Comparison of ENCODE assay signal across 15 mouse cellular contexts in genomic region chr11:69471491-69471890, GRCm38 (mm10). TPM values are rescaled to one million over a fixed set of nuclear protein-coding genes. Genes with fewer than 3 reads are reported as not detected.
DNase-seq lines count a peak whose midpoint lies in the region; ATAC-seq lines count a peak whose summit lies in the region.
"Had no signal": no experiment of that assay in that cellular context is flagged by ENCODE, and none has a peak within 500 bp of the region (broad histone marks: within the 10 kb centered on the region; RNA-seq: fewer than 3 reads in every experiment).

No protein-coding gene starts in this region.

- no peaks in the 10 kb centered on the region for H3K27me3 ChIP-seq in heart, embryonic 11.5 days (ENCODE audit: control insufficient read depth, insufficient read depth, low read length)
- H3K27me3 ChIP-seq in embryonic facial prominence, embryonic 13.5 days: no peaks in the 10 kb centered on the region
- H3K27me3 ChIP-seq: neural tube, embryonic 15.5 days had no signal

- WGBS in heart, embryonic 11.5 days (ENCODE audit: insufficient replicate concordance): 3% methylated on average over 8 of the region's 8 CpGs
- 6% methylated on average over 8 of the region's 8 CpGs for WGBS in embryonic facial prominence, embryonic 13.5 days

- DNase-seq in heart, adult 8-10 months (ENCODE audit: low spot score): no peak
- DNase-seq in 3T3-L1 (ENCODE audit: low read depth, low spot score): peak; percentile 16
- peak; percentile 39 for DNase-seq in ES-CJ7 (ENCODE audit: low read depth, low spot score)
- no peak for DNase-seq in layer of hippocampus, postnatal 25 days (ENCODE audit: extremely low spot score in 1 of 2, low spot score in 1 of 2)
- DNase-seq in spleen, postnatal 36 days (ENCODE audit: low spot score in 2 of 2): no peak
- DNase-seq: cerebellum, adult 9-11 months; heart, postnatal 36 days; kidney, adult 11 months; lung, postnatal 14 days; right cerebral cortex, adult 18-20 months had no signal

- no peak overlapping the region for H3K27ac ChIP-seq in heart, embryonic 11.5 days (ENCODE audit: low read depth, low read length)
- no peak overlapping the region for H3K27ac ChIP-seq in embryonic facial prominence, embryonic 13.5 days
- H3K27ac ChIP-seq: liver, embryonic 12.5 days; neural tube, embryonic 15.5 days had no signal

- H3K9ac ChIP-seq in heart, embryonic 11.5 days (ENCODE audit: low read depth, low read length): no peak overlapping the region
- H3K9ac ChIP-seq in embryonic facial prominence, embryonic 13.5 days: no peak overlapping the region; the same call in 1 of the 2 replicates
- H3K9ac ChIP-seq: liver, embryonic 12.5 days; neural tube, embryonic 15.5 days had no signal

- H3K4me2 ChIP-seq in heart, embryonic 11.5 days: peak overlapping the region; percentile 2; the same call in 1 of the 2 replicates
- H3K4me2 ChIP-seq in embryonic facial prominence, embryonic 13.5 days: 0 out of 2 replicates have a peak overlapping the region, but pooled peaks have one; percentile 14
- H3K4me2 ChIP-seq: liver, embryonic 12.5 days; neural tube, embryonic 15.5 days had no signal

- no peak for ATAC-seq in heart, embryonic 11.5 days (replicated peaks; ENCODE audit: insufficient number of reproducible peaks, low FRiP score, low TSS enrichment)
- no peak for ATAC-seq in embryonic facial prominence, embryonic 13.5 days (ENCODE audit: insufficient number of reproducible peaks, insufficient read depth, low FRiP score, low TSS enrichment, low read depth)
- no peak for ATAC-seq in erythroblast, adult 5-6 weeks (replicated peaks; ENCODE audit: low FRiP score, poor library complexity, severe bottlenecking)
- ATAC-seq: liver, embryonic 12.5 days had no signal

- no peaks in the 10 kb centered on the region for H3K9me3 ChIP-seq in heart, embryonic 11.5 days (replicated peaks; ENCODE audit: control insufficient read depth, low read length)
- H3K9me3 ChIP-seq in embryonic facial prominence, embryonic 13.5 days: no peaks in the 10 kb centered on the region
- H3K9me3 ChIP-seq: liver, embryonic 12.5 days; neural tube, embryonic 15.5 days had no signal

- no peak overlapping the region for H3K4me3 ChIP-seq in heart, embryonic 11.5 days (ENCODE audit: low read depth, low read length)
- H3K4me3 ChIP-seq in embryonic facial prominence, embryonic 13.5 days: no peak overlapping the region
- H3K4me3 ChIP-seq: liver, embryonic 12.5 days; neural tube, embryonic 15.5 days had no signal

- H3K36me3 ChIP-seq in heart, embryonic 11.5 days (ENCODE audit: control insufficient read depth, insufficient read depth, low read length): no peaks in the 10 kb centered on the region
- no peaks in the 10 kb centered on the region for H3K36me3 ChIP-seq in embryonic facial prominence, embryonic 13.5 days
- H3K36me3 ChIP-seq: liver, embryonic 12.5 days; neural tube, embryonic 15.5 days had no signal

- H3K4me1 ChIP-seq in heart, embryonic 11.5 days (ENCODE audit: control insufficient read depth, insufficient read depth, low read length): peaks cover 16% of the 10 kb centered on the region; the same call in 1 of the 2 replicates
- H3K4me1 ChIP-seq in embryonic facial prominence, embryonic 13.5 days: peaks cover 7% of the 10 kb centered on the region
- H3K4me1 ChIP-seq: neural tube, embryonic 15.5 days had no signal

RNA-seq across cellular contexts. Expression of gene Kdm6b, which starts 58.0 kb away (rescaled TPM):
- 21.5 and 25.1 TPM in 2 replicates for polyA plus RNA-seq in heart, embryonic 11.5 days (2014; fragmentation: Nextera tagmentation; extraction: Ambion mirVana)
- total RNA-seq in heart, adult 8-10 months (2022): 10 to 100 TPM; 19.1 to 26.2 (median 22.3) TPM
- 41.3 and 43.1 TPM in 2 replicates for polyA plus RNA-seq in embryonic facial prominence, embryonic 13.5 days (2015; fragmentation: Nextera tagmentation; extraction: Ambion mirVana)
- 10 to 100 TPM; 28.5 to 41.2 TPM for total RNA-seq in layer of hippocampus, postnatal 25 days (2021)
- total RNA-seq in erythroblast, adult 5-6 weeks (2015; ENCODE audit: low replicate concordance): 5.8 and 8.2 TPM in 2 replicates
- 0.84 and 1.5 TPM in 2 replicates for total RNA-seq in erythroblast, adult 5-6 weeks (2017; ENCODE audit: low replicate concordance)

Comparison
In these comparisons a context has a peak if more than half of its experiments do, and no peak if none do; other contexts are left out.
1. DNase-seq: peak in 3T3-L1 (single experiment) and ES-CJ7 (single experiment); none in heart, adult 8-10 months (single experiment), layer of hippocampus, postnatal 25 days (0 of 2) and spleen, postnatal 36 days (0 of 2).